Mouse (Mus musculus): ENCODE results near the gene Ush2a. TPM values are rescaled to one million over a fixed set of nuclear protein-coding genes. Genes with fewer than 3 reads are reported as not detected.

Ush2a gene
- polyA plus RNA-seq, 1 experiment from 2014 or later, result 0.04 TPM

DNA sequence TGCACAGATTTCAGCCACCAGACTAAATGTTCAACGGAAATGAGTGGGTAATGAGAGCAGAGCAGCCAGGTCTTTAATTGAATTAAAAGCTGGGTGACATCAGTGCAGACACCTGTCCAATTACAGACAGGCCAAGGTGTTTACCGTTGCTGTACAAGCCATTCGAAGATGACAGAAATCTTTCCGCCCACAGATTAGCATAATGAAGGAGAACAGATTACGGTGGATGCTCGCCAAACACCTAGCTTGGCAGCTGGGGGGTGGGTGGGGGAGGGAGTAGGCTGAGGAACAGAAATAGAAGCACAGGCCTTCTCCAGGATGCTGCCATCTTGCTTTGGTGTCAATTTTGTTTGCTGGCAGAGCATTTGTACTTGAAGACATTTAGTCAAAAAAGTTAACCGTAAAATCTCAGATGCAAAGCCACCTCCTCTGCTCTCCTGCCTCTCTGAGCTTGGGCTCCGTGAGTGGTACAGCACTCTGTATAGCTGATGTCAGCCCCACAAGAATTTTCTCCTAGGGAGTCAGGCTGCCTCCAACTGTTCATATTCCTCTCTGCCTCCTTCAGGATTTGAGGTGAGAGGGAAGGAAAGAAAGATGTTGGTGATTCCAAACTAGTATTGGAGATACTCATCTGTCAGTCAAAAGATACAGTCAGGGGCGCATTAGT lies 306.6 kb downstream of the Ush2a start:
- Histone ChIP-seq H3K36me3 (no peaks in the 10 kb centered on the region), H3K9ac (replicated peaks) (no peak overlapping the region), H3K27me3 (no peaks in the 10 kb centered on the region), H3K9me3 (no peaks in the 10 kb centered on the region), H3K27ac (replicated peaks) (no peak overlapping the region), H3K4me3 (no peak overlapping the region), H3K4me1 (peaks cover 10% of the 10 kb centered on the region), H3K4me2 (replicated peaks) (no peak overlapping the region)
- peak; percentile 68 for ATAC-seq (replicated peaks)
- WGBS, result 41% methylated on average over 9 of the region's 9 CpGs

DNA sequence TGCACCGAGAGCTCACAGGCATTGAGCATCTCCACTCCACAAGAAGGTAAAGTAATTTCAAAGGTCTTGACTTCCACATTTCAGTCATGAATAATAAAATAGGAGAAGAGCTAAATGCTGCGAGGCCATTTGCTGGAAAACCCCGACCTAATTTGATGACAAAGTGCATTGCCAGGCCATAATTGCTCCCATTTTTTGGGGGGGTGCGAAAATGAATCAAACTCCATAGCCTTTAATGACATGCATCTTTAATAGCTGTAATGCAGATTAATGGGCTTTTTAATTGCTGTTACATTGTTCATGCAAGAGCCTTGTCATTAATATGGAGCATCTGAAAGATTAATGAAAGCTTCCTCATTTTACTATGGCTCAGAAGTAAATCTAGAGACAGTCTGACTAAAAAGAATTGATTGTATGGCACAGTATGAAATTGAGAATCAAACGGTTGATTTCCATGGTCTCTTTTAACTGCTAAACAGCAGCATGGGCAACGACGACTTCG lies 314.5 kb downstream of the Ush2a start:
- Histone ChIP-seq H3K27me3 (no peaks in the 10 kb centered on the region), H3K27ac (replicated peaks) (no peak overlapping the region), H3K36me3 (no peaks in the 10 kb centered on the region), H3K4me2 (replicated peaks) (no peak overlapping the region), H3K4me1 (peaks cover 6% of the 10 kb centered on the region; the same call in 1 of the 2 replicates), H3K9ac (replicated peaks) (no peak overlapping the region), H3K9me3 (no peaks in the 10 kb centered on the region), H3K4me3 (no peak overlapping the region)
- 27% methylated on average over 8 of the region's 8 CpGs for WGBS
- ATAC-seq (replicated peaks), result no peak

DNA sequence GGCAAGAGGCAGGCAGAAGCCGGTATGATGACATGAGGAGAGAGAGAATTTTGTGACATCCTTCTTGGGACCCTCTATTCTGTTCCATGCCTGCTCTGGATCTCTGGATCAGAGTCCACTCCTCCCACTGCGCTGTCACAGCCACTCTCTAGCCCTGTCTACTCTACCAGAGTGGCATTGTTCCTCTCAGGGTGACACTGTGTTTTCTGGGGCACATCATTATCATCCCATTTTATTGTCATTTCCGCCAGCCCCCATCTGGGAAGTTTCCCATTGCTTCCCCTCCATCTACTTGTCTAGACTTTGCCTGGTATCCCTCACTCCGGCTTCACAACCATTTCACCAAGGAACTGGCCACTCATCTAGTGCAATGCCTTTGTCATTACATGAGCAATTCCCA lies 315.6 kb downstream of the Ush2a start:
- WGBS, result 88% methylated on average over 4 of the region's 4 CpGs
- no peaks in the 10 kb centered on the region for H3K27me3 ChIP-seq

DNA sequence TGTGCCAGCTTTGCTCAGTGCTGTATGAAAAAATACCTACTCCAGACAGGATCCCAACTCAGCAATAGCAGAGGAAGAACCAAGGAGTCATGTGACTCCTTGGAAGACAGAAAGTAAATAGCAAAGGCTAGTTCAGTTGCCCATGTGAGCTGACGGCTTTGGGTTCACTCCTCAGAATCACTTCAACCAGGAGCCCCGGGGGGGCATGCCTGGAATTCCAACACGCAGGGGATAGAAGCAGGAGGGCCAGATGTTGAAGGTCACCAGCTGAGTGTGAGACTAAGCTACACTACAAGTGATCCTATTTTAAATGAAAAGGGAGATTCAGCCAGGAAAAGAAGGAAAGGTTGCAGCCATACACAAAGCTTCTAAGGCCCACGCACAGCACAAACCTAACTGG lies 319.3 kb downstream of the Ush2a start:
- Histone ChIP-seq H3K27me3 (no peaks in the 10 kb centered on the region), H3K9me3 (no peaks in the 10 kb centered on the region), H3K9ac (replicated peaks) (no peak overlapping the region), H3K4me3 (no peak overlapping the region), H3K36me3 (no peaks in the 10 kb centered on the region), H3K27ac (replicated peaks) (no peak overlapping the region), H3K4me1 (peaks cover 4% of the 10 kb centered on the region; the same call in 1 of the 2 replicates), H3K4me2 (replicated peaks) (no peak overlapping the region)
- no peak for ATAC-seq (replicated peaks)
- whole genome bisulfite sequencing, result 40% methylated on average over 4 of the region's 4 CpGs

More for the DNA sequence above, 315.6 kb downstream of the Ush2a start:
- no peak overlapping the region for H3K4me2 ChIP-seq (replicated peaks)
- H3K27ac ChIP-seq (replicated peaks), result no peak overlapping the region
- H3K9me3 ChIP-seq, result no peaks in the 10 kb centered on the region
- ATAC-seq (replicated peaks), result no peak
- H3K4me1 ChIP-seq, result peaks cover 6% of the 10 kb centered on the region; the same call in 1 of the 2 replicates
- H3K36me3 ChIP-seq, result no peaks in the 10 kb centered on the region
- no peak overlapping the region for H3K9ac ChIP-seq (replicated peaks)
- H3K4me3 ChIP-seq, result no peak overlapping the region

DNA sequence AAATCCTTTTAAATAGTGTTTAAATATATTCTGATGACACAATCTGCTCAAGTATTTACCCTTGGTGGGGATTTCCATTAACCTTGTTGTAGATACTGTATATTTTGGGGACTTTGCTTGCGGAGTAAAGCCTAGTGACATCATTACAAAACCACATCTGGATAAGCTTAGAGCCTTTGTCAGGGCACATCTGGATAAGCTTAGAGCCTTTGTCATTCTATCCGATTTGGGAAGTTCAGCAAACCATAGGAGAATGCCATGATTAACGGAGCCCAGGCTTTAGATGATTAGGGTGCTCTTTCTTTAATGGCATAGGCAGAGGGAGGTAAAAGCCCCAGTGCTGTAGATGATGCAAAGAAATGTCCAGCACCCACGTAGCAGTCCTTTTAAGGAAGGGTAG lies 333.4 kb downstream of the Ush2a start:
- Histone ChIP-seq H3K4me2 (replicated peaks) (no peak overlapping the region), H3K4me1 (no peaks in the 10 kb centered on the region), H3K9me3 (no peaks in the 10 kb centered on the region), H3K27me3 (no peaks in the 10 kb centered on the region), H3K36me3 (no peaks in the 10 kb centered on the region), H3K9ac (replicated peaks) (no peak overlapping the region), H3K27ac (replicated peaks) (no peak overlapping the region), H3K4me3 (no peak overlapping the region)
- WGBS, result 51% methylated on average over 4 of the region's 4 CpGs
- no peak for ATAC-seq (replicated peaks)

DNA sequence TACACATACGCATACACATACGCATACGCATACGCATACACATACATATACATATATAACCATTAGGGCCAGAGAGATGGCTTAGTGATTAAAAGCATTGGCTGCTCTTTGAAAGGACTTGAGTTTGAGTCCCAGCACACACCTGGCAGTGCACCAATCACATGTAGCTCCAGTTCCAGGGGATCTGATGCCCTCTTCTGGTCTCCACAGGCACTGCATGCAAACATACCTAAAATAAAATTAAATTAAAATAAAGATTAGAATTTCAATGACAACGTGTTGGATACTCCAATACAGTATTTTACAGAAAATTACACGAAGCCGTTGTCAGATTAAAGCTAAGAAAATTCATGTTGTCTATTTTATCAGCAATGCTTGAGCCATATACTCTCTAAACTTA lies 336.2 kb downstream of the Ush2a start:
- no peaks in the 10 kb centered on the region for H3K27me3 ChIP-seq
- 91% methylated on average over 7 of the region's 7 CpGs for WGBS

DNA sequence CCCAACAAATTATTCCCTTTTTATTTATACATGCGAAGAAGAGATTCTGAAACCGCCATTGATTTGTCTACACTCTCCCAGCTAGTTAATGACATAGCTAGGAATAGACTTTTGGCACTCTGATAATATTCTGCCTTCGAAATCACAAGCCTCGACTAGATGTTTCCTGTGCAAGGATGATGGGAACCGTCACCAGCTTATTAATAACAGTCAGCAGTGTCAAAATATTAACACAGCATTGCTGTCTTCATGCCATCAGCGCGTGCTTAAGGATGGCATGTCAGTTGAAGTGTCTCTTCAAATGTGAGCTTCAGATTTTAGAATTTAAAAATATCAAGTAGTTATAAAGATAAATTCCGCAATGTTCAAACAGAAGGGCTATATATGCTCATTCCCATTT lies 337.3 kb downstream of the Ush2a start:
- Histone ChIP-seq H3K27ac (replicated peaks) (no peak overlapping the region), H3K36me3 (no peaks in the 10 kb centered on the region), H3K4me2 (replicated peaks) (no peak overlapping the region), H3K4me1 (no peaks in the 10 kb centered on the region), H3K9me3 (no peaks in the 10 kb centered on the region), H3K9ac (replicated peaks) (no peak overlapping the region), H3K4me3 (no peak overlapping the region), H3K27me3 (no peaks in the 10 kb centered on the region)
- ATAC-seq (replicated peaks), result no peak
- 78% methylated on average over 8 of the region's 8 CpGs for WGBS

More for the DNA sequence above, 336.2 kb downstream of the Ush2a start:
- Histone ChIP-seq H3K27ac (replicated peaks) (no peak overlapping the region), H3K9me3 (no peaks in the 10 kb centered on the region), H3K9ac (replicated peaks) (no peak overlapping the region), H3K4me2 (replicated peaks) (no peak overlapping the region), H3K36me3 (no peaks in the 10 kb centered on the region), H3K4me3 (no peak overlapping the region), H3K4me1 (no peaks in the 10 kb centered on the region)
- no peak for ATAC-seq (replicated peaks)

DNA sequence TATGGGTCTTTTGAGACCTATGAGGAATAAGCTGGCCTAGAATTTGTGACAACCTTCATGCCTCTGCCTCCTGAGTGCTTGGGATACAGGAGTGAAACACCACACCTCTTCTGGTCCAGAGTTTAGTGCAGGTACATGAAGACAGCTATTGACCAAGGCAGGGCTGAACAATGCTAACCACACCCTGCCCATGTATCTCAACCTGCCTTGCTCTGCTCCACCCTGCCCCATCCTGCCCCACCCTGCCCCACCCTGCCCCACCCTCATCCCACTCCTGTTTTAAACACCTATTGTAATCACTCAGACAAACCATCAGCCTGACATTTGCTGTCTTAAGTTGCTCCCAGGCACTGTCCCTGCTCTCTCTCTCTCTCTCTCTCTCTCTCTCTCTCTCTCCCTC lies 344.6 kb downstream of the Ush2a start:
- no peak overlapping the region for H3K9ac ChIP-seq (replicated peaks)
- H3K9me3 ChIP-seq, result no peaks in the 10 kb centered on the region
- H3K4me3 ChIP-seq, result no peak overlapping the region
- H3K4me1 ChIP-seq, result no peaks in the 10 kb centered on the region
- H3K36me3 ChIP-seq, result no peaks in the 10 kb centered on the region
- no peaks in the 10 kb centered on the region for H3K27me3 ChIP-seq
- H3K27ac ChIP-seq (replicated peaks), result no peak overlapping the region
- ATAC-seq (replicated peaks), result no peak
- no peak overlapping the region for H3K4me2 ChIP-seq (replicated peaks)

DNA sequence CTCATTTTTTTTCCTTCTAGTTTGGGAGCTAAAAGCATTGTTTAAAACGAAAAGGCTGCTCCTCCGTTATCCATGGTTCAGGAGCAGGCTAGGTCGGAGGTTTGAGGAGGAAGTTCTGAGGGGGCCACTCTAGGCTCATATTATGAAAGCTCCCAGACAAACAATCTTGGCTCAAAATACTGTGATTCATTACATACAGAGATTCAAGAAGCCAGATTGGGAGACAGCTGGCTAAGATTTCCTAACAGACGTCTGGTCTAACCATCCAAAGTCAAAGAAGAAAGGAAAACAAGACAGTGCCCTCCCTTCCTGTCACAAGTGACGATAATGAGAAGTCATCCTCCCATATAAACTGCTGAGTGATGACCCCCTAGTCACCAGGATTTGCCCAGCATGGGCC lies 354.7 kb downstream of the Ush2a start:
- Histone ChIP-seq H3K4me1 (no peaks in the 10 kb centered on the region), H3K27ac (replicated peaks) (0 out of 2 replicates have a peak overlapping the region, but pooled peaks have one; percentile 43), H3K4me2 (replicated peaks) (no peak overlapping the region), H3K9me3 (no peaks in the 10 kb centered on the region), H3K27me3 (no peaks in the 10 kb centered on the region), H3K36me3 (no peaks in the 10 kb centered on the region), H3K4me3 (no peak overlapping the region), H3K9ac (replicated peaks) (no peak overlapping the region)
- no peak for ATAC-seq (replicated peaks)
- 65% methylated on average over 5 of the region's 5 CpGs for WGBS

DNA sequence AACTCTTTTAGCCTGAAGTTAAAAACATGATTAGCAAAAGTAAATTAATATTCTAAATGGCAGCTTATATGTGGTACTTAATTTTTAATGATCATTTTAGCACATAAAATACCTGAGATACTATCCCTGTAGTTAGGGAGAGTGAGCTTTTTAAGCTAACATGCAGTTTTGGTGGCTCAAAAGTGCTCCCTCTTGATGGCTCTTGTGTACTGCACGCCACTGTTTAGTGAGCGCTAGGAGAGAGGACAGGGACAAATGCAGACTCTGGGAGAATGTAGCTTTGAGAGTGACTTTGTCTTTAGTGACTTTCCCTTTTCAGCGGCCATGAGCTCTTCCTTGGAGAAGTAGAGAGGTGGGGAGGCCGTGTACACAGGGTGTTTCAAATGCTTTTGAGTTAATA lies 371.9 kb downstream of the Ush2a start:
- H3K27me3 ChIP-seq, result no peaks in the 10 kb centered on the region
- no peak overlapping the region for H3K27ac ChIP-seq (replicated peaks)
- no peaks in the 10 kb centered on the region for H3K4me1 ChIP-seq
- no peak for ATAC-seq (replicated peaks)
- WGBS, result 49% methylated on average over 4 of the region's 4 CpGs
- no peak overlapping the region for H3K4me2 ChIP-seq (replicated peaks)
- no peaks in the 10 kb centered on the region for H3K36me3 ChIP-seq
- H3K4me3 ChIP-seq, result no peak overlapping the region
- H3K9me3 ChIP-seq, result no peaks in the 10 kb centered on the region
- H3K9ac ChIP-seq (replicated peaks), result no peak overlapping the region

DNA sequence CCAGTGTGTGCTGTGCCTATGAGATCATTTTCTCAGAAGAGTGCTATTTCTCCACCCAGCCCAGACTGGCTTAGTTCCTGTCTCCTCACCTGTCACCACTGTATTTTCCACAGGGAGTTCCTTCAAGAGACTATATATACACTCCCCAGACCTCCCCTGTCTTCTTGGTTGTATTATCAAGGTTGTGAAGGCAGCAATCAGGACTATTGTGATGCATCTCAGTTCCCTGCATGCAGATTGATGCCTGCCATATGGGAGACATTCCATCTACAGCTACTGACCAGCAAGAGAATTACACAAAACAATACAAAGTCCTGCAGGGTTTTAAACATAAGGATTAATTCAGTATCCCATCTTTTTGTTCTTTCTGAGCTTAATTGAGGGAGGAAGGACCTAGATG lies 377.8 kb downstream of the Ush2a start:
- H3K4me3 ChIP-seq, result no peak overlapping the region
- no peaks in the 10 kb centered on the region for H3K27me3 ChIP-seq
- no peaks in the 10 kb centered on the region for H3K4me1 ChIP-seq
- ATAC-seq (replicated peaks), result no peak
- no peak overlapping the region for H3K4me2 ChIP-seq (replicated peaks)
- H3K9me3 ChIP-seq, result no peaks in the 10 kb centered on the region
- no peaks in the 10 kb centered on the region for H3K36me3 ChIP-seq
- H3K27ac ChIP-seq (replicated peaks), result no peak overlapping the region
- H3K9ac ChIP-seq (replicated peaks), result no peak overlapping the region

DNA sequence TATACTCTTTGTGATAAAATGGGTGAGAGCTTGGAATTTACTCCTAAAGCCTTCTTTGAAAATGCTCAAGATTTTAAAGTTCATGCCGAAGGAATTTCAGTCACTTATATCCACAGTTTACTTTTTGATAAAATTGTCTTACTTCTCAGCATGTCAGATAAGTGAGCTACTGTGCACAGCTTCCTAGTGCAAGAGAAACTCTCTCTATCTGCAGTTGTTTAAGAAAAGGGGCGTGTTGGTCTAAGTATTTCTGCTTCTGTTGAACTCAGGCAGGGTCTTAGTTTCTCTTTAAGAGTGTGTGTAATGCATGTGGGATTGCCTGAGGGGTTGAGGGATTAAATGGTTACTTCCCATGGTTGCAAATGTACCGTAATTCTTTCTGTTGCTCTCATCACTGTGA lies 381.3 kb downstream of the Ush2a start:
- H3K27me3 ChIP-seq, result no peaks in the 10 kb centered on the region

DNA sequence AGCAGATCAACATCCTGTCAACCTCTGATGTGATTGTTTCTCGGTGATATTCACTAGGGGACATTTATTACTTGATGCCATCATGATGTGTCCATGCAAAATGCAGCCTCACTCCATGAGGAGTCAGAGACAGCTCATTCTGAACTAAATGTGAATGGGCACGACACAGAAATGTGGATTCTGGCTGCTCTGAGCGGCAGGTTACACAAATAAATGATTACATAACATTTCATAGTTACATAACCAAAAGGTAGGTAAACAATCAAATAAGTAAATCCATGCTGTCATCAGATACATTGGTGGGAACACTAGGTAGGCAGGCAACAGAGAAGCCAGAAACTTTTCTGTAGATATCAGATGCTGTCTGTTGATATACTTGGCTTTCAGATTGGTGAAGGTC lies 391.2 kb downstream of the Ush2a start:
- no peaks in the 10 kb centered on the region for H3K4me1 ChIP-seq
- H3K9ac ChIP-seq (replicated peaks), result no peak overlapping the region
- no peak overlapping the region for H3K27ac ChIP-seq (replicated peaks)
- H3K27me3 ChIP-seq, result no peaks in the 10 kb centered on the region
- no peaks in the 10 kb centered on the region for H3K36me3 ChIP-seq
- H3K4me3 ChIP-seq, result no peak overlapping the region
- H3K9me3 ChIP-seq, result no peaks in the 10 kb centered on the region
- no peak overlapping the region for H3K4me2 ChIP-seq (replicated peaks)
- no peak for ATAC-seq (replicated peaks)
- 89% methylated on average over 3 of the region's 3 CpGs for WGBS

More for the DNA sequence above, 381.3 kb downstream of the Ush2a start:
- 91% methylated on average over 3 of the region's 3 CpGs for WGBS
- no peaks in the 10 kb centered on the region for H3K9me3 ChIP-seq
- H3K4me3 ChIP-seq, result no peak overlapping the region
- no peak overlapping the region for H3K9ac ChIP-seq (replicated peaks)
- no peak overlapping the region for H3K4me2 ChIP-seq (replicated peaks)
- no peaks in the 10 kb centered on the region for H3K36me3 ChIP-seq
- no peak overlapping the region for H3K27ac ChIP-seq (replicated peaks)
- no peak for ATAC-seq (replicated peaks)
- H3K4me1 ChIP-seq, result no peaks in the 10 kb centered on the region
